Mouse (Mus musculus): ENCODE measurements around the gene Drosha.
"Not testable (repeated sequence)": the region's sequence is repeated elsewhere in the genome, so short reads cannot be mapped to it uniquely, and the experiment has no call there.

Gene Drosha

DNA sequence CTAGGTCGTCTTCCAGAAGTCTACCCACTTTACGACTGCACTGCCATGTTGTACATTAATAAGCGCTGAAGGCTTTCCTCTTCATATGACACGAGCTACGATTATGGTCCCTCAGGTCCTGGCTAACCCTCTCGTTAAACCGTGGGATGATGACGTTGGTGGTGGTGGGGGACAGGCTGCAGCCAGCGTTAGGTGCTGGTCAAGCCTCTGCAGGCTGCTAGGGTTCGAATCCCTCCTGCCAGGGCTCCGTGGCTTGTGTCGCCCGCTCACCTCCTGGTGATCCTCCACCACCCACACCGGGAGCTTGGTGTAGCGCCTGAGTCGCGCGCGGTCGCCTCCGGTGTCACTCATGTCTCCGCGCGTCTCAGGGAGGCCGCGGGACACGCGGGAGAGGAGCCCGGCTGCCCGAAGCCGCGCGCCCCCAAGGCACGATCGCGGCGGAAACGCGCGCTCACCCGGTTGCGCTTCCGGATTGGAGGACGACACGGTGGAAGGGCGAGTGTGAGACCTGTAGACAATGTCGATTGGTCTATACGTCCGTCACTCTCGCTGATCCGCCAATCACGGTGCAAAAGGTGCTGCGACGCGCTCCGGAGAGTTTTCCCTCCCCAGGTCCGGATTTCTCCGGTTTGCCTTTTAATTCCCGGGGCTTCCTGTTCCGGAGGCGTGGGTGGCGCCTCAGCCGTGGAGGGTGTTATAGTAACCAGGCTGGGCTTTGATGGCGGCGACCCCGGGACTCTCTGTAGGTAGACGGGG, at the start of gene Drosha, which contains the start of gene 6030458C11Rik:
Gene Drosha (plus strand): TSS at position 619 of the 756 bp plus-strand sequence.
Gene 6030458C11Rik (minus strand): TSS at position 453 of the 756 bp plus-strand sequence.
- DNase-seq = peak; percentile 99

DNA sequence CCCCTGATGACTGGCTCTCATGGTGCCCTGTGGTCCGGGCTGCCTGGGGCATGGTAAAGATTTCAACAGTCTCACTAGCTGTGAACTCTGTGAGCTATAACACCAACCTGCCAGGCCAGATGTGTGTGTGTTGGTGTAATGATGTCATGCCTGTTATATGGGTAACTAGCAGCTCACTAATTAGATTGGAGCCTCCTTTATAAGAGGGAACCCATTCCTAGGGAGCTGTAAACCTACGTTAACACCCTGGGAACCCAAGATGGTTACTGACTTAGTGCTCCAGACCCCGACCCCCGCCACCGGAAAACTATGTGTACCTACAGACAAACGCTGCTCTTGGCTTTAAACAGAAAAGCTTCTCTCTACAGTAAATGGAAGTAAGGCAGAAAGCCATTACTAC, 43.3 kb upstream of the Drosha start:
- DNase-seq = no peak

DNA sequence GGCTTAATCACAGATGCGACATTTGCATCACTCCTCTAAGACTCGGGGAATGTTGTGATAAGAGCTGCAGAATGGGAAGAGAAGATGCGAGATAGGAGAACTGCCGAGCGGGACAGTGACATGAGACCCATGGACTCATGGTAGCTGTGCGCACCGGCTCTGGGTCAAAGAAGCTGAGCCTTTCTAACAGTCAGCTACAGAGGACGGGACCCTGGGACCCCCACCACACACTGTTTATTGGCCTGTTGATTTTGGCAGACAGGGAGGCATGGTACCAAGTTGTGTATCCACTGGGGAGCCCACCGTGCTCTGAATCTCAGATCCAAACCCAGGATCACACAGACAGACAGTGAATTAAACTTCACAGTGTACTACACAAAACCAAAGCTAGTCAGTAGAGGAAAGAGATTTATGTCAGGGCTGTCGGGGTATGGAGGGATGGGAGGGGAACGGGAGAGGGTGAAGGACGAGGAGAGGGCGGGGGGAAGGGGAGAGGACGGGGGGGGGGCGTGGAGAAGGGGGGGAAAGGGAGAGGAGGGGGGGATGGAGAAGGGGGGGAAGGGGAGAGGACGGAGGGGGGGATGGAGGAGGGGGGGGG, 42.8 kb upstream of the Drosha start:
- DNase-seq = no peak

DNA sequence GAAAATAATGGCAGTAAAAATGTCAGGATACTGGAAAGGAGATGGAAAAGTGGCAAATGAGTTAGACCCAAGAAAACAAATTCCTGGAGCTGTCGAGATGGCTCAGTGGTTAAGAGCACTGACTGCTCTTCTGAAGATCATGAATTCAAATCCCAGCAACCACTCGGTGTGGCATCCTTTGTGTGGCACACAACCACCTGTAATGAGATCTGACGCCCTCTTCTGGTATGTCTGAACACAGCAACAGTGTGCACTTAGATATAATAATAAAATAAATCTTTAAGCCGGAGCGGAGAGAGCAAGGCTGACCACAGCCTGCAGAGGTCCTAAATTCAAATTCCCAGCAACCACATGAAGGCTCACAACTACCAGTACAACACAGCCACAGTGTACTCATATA, 36.1 kb upstream of the Drosha start:
- DNase-seq = no peak

DNA sequence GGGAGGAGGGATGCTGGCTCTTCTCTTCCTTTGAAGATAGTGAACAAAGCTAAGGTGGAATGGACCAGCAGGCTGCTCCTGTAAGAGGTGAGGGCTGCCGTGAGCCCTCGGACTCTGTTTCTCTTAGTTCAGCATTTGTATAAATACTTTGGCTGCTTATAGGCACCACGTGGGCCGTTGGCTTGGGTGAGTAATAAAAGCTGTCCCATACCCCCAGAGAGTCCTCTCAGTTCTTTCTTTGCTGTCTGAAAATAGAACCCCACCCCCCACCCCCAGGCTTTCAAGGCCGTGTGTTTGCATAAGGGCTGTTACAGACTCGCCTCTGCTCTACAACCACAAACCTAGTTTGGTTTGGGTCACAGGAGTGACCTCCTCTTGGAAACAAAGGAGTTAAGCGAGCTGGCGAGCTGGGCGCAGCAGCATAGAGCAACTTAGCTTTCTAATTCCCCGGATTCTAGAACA, 35.2 kb upstream of the Drosha start:
- no peak for DNase-seq

DNA sequence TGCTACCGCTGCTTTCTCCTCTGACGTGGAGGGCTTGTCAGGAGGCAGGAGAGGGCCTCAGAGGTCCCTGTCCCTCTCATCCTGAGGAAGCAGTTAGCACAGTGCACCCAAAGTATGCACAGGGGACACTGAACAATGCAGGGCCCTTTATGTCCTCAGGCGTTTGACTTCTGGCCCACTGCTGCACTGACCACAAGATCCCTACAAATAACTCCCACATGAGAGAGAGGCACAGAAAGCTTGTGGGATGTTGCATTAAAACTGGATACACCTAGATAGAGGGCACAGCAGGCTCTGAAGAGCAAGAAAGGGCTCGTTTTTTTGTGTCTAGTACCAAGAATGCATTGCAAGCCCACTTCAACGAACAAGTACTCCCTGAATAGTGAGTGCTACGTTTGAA, 30.3 kb upstream of the Drosha start:
- DNase-seq = no peak

DNA sequence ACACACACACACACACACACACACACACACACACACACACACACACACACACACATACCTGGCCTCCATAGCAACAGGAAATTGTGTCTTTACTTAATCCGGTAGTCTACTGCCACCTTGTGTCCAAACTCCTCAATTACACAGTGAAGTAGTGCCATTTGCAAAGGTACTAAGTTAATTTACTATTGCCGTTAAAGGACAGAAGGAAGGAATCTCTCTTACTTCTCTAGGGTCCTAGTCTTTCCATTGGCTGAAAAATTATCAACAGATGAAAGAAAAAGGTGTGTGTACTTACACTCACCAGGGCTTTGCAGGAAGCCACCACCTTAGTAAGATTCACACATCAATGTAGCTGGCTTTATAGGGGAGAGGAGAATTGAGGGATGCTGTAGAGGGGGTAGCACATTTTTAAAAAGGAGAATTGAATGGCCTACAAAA, 29.1 kb upstream of the Drosha start:
- DNase-seq = peak; percentile 75

DNA sequence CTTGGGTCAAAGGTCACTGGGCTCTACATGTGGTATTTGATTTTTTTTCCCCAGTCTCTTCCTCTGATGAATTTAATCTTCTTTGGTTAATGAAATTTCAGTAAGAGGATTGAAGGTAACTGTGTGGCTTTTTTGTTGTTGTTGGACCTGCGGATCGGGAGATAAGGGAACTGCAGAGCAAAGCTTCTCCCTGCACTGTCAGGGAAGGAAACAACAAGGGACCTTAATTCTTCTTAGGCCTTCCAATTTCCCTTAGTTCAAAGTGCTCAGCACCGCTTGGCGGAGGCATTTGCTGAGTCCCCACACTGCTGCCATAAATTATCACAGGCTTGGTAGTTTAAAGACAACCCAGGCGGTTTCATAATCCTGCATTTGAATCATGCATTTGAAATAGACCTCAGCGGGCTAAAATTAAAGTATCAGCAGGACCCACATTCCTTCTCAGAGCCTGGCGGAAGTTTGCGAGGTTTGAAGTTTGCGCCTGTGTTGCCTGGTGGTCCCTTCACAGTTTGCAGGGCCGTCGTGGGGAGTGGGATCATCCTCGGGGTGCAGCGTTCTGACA, 28.6 kb upstream of the Drosha start:
- DNase-seq = no peak

DNA sequence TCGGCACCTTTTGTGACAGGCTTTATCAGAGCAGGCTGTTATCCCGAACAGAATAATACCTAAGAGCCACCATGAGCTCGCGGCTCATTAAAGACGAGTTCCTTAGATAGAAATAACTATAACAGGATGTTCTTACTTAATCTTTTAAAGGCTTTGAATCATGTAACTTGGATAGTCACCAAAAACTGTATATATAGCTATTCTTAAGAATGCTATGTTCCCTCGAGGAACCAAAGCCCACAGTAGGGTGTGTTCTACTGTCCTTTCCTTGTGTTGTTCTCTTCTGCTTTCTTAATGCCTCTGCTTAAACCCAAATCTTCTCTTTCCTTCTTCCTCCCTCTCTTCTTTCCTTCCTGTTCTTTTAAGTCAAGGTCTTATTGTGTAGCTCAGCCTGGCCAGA, 26.6 kb upstream of the Drosha start:
- no peak for DNase-seq

DNA sequence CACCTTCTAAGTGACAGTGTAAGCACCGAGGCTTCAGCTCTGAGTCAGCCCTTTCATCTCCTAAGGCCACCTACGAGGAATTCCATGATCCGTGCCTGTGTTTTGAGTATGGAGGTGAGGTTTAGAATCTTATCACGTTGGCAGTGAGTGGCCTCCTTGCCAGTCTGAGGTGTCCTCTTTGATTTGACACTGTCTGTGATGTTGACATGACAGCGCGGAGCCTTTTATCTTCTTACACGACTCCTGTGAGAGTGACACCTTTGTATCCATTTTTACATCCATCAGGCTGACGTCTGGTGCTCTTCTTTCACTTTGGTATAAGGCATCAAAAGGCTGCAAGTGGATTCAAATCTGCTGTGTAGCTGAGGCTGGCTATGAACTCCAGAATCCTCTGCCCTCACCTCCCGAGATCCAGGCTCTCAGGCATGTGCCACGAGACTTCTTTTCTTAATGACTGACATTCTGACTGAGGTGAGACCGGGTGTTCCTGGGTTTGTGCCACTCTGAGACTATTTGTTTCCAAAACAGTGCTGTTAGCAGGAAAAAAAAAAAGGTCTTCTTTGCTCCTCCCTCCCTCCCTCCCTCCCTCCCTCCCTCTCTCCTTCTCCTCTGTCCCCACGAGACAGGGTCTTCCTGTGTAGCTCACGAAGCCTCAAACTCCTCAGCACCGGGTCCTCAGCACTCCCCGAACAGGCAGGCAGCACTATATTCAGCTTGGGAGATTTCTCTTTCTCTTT, 24.0 kb upstream of the Drosha start:
- no peak for DNase-seq

DNA sequence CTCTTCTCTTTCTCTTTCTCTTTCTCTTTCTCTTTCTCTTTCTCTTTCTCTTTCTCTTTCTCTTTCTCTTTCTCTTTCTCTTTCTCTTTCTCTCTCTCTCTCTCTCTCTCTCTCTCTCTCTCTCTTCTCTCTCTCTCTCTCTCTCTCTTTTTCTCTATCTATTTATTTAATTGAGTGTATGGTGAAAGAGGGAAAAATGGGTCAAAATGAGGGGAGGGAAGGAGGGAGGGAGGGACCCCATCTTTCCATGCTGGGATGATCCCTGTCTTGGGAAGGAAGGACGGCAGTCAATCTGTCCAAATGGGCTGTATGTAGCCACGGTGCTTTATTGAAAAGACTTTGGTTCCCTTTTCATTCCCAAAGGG, 23.5 kb upstream of the Drosha start:
- not testable (repeated sequence) for DNase-seq

DNA sequence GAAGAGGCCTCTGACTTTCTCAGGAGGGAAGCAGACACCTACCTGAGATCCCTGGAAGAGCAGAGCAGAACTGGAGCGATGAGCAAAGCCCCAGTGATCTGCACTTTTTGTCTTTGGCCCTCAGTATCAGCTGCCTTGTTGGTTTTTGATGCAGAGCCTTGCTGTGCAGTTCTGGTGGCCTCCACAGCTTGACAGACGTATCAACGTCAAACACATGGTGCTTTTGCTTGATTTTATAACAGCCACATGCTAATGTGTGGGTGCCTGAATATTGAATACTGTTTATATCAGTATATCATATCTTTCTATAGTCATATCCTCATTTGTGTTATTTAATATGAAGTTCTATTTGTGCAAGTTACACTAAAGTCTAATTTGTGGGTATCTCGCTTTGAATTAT, 19.5 kb upstream of the Drosha start:
- no peak for DNase-seq

DNA sequence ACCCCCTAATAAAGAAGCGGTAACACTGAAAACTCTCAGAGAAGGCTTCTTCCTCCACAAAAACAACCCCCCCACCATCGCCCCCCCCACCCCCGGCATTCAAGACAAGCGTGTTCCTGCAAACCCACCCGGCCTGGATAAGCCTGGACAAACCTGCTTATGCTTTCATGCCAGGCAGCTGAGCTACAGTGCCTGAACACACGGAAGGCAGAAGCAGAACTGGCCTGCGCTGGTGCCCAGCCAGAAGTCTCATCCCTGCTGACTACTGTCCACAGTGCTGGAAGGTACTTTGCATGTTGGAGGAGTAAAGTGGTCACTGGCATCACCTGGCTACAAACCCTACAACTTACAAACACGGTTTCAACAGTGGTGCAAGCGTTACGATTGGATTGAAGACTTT, 17.5 kb upstream of the Drosha start:
- peak; percentile 18 for DNase-seq

DNA sequence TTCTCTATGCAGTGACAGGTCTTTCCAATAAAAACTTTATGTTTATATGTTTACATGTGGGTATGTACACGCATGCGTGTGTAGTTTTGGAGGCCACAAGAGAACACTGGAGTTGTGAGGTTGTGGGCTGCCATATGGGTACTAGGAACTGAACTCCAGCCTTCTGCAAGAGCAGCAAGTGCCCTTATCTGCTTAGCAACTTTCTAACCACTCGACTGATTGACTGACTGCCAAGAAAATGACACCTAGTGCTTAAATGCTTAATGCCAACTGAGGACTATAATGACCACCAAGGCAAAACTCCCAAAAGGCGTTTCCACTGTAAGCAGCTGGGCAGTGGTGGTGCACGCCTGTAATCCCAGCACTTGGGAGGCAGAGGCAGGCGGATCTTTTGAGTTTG, 15.3 kb upstream of the Drosha start:
- no peak for DNase-seq

DNA sequence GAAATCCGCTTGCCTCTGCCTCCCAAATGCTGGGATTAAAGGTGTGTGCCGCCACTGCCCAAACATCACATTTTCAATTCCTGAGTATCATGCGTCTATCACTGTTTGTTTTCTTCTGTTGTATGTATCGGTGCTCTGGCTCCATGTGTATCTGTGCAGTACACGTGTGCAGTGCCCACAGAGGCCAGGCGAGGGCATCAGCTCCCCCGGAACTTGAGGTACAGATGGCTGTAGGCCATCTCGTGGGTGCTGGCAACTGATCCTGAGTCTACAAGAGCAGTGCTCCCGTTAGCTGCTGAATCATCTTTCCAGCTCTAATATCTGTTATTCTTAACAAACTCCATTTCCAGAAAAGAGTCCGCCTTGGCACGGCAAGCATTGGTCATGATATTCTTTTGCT, 12.0 kb upstream of the Drosha start:
- DNase-seq = no peak

DNA sequence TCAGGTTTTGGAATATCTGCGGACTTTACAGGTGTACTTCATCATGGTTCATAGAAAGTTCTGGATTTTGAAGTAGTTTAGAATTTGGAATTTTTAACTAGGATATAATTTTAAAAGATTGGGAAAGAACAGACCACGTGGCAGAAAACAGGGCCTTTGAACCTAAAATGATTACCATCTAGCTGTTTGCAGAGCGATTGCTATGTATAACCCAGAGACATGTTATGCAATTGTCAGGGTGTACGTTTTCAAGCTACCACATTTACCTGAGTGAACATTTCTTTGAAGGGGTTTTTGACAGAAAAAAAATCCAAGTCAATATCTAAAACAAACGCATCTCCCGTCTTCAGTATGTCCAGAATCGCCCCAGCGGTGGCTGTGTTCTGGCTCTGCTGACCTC, 7.0 kb upstream of the Drosha start:
- DNase-seq = no peak

DNA sequence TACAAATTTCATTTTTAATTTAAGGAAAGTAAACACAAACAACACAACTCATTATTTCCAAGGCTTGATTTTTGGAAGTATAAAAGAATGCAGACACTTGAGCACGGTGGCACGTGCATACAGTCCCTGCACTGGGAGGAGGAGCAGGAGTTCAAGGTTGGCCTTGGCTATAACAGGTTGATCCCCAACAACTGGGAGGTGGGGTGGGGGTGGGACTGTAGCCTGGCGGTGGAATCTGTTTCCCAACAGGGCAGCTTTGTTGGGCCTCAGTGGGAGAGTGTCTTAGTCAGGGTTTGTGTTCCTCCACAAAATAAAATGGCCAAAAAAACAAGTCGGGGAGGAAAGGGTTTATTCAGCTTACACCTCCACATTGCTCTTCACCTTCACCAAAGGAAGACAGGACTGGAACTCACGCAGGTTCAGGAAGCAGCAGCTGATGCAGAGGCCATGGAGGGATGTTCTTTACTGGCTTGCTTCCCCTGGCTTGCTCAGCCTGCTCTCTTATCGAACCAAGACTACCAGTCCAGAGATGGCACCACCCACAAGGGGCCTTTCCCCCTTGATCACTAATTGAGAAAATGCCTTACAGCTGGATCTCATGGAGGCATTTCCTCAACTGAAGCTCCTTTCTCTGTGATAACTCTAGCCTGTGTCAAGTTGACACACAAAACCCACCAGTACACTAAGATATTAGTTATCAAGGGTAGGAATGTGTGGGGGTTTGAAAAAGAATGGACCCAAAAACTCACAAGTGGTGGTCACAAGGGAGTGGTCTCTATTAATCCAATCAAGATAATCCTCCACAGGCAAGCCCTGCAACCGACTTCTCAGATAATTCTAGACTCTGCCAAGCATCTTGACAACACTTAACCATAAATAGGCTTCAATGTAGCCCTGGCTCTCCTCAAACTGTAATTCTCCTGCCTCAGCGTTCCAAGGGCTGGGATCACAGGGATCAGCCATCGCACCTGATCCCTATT, 1.9 kb upstream of the Drosha start:
- no peak for DNase-seq

DNA sequence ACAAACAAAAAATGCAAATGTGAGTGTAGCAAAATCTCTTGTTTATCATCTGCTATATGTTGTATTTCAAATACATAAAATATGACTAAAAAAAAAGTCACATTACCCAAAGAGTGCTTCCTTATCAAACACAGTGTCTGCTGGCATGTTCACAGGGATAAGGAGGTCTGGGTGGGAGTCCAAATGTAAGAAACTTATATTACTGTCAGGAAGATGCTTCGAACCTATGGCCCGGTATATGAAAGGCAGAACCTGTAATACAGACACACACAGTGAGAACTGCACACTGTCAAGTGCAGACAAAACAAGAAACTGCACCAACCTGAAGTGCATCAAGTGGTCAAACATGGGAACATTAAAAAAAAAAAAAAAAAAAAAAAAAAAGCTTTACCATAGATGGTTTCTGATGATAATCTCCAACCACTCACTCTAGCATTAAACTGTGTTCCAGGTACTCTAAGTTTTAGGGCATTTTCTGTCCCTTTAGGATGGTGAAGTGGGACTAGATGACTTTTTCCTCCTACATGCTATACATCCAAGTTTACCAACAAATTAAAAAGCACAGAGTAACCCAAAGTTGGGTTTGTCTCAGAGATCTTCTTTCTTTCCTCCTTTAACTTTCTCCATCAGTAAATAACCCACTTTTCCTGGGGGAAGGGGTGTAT, 1.0 kb upstream of the Drosha start:
- DNase-seq = no peak

DNA sequence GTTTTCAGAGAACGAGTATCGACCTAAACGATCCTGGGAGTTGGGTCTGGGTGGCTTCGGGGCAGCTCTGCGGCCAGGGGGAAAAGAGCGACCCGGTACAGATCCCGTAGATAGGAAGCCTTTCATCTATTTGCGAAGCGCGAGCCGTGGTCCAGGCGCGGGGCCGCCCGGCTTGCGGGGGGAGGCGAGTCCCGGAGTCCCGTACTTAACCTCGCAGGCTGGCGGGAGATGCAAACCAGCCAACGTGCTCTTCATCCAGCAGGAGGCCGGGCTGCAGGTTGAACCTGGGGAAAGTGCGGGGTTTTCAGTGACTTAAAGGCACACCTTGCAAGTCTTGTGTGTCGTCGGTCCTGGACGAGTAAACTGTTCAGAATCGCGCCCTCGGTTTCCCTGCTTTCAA, 350 bp downstream of the Drosha start:
- peak; percentile 63 for DNase-seq

DNA sequence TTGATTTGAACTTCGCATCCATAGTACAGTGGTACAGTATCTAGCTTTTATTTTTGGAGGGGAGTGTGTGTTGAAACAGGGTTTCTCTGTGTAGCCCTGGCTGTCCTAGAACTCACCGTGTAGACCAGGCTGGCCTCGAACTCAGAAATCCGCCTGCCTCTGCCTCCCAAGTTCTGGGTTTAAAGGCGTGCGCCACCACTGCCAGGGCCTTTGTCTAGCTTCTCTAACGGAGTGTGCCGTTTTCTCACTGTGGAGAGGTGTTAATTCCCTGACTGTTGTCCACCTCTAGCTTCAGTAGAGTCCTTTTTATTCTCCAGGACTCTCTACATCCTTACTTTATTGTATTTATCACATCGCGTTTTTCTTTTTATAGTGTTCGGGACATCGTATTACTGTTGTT, 793 bp downstream of the Drosha start:
- no peak for DNase-seq

DNA sequence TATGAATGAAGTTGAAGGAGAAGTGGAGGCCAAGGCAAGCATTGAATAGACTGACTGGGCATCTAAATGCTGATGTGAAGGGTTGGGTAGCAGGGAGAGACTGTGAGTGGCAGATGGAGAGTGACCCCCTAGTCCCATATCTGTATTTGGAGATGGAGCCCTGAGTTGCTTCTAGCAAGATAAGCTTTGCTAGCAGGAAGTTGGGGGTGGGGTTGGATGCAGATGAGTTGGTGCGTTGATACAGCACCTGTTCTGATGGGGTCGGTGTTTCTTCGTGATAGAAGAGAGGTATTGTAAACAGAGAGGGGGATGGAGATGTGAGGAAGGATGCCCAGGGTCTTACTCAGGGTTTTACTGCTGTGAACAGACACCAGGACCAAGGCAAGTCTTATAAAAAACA, 5.3 kb downstream of the Drosha start:
- DNase-seq = no peak

DNA sequence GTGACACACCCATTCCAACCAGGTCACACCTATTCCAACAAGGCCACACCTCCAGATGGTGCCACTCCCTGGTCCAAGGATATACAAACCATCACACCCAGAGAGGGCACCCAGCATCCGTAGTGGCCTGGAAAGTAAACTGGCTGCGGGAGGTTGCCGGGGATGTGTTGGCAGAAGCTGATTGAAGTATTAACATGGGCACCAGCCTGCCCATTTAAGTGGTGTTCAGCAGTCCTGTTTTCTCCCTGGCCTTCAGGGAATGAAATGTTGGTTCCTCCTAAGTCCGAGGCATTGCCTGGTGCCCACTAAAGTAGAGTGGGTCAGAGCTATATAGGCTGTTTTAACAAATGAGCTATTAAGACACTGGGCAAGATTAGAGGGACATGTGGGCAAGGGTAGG, 8.0 kb downstream of the Drosha start:
- no peak for DNase-seq
